Mouse (Mus musculus) spleen, adult 18-20 months (tissue): ENCODE data around the gene 2900011O08Rik.
"Not testable (repeated sequence)": the region's sequence is repeated elsewhere in the genome, so short reads cannot be mapped to it uniquely, and the experiment has no call there.

Source experiments
- DNase-seq, 2 experiments: peaks; one replicate each; pipeline ENCODE4 v3.0.0; 2022; ENCODE audit warnings: mixed read lengths in 2 of 2

The 2900011O08Rik gene

GRCm38 (mm10) chr16:13986574-13987478 is at the start of gene 2900011O08Rik, which contains the start of gene Ifitm7:
TSS of gene 2900011O08Rik (plus strand) at chr16:13986604.
TSS of gene Ifitm7 (minus strand) at chr16:13986888.
- no peak for DNase-seq

GRCm38 (mm10) chr16:13940139-13940846 is 46.1 kb upstream of the 2900011O08Rik start:
- no peak for DNase-seq

DNA sequence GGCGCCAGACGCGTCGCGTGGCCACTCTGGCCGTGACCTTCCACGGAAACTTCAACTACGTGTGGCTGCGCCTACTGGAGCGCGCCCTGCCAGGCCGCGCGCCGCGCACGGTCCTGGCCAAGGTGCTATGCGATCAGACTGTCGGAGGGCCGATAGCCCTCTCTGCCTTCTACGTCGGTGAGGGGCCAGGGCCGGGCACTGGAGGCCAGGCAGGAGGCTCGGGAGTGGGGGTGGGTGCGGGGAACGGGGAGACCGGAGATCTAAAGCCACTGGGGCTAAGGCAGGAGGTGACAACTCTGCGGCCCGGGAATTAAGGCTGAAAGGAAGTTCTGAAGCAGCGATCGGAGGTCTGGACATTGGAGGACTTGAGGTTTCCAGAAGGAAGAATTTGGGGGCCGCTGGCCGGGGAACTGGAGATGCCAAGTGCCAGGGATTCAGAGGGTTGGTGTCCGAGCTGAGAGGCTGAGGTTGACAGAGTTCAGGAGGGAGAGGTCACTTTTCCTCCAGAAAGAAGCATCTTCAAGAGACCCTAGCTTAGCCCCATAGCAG is 45.5 kb upstream of the 2900011O08Rik start:
- no peak for DNase-seq

- DNase-seq: no peak
Measured at GRCm38 (mm10) chr16:13944178-13944577, 42.2 kb upstream of the 2900011O08Rik start.

- no peak for DNase-seq
Measured at GRCm38 (mm10) chr16:13944752-13945151, 41.7 kb upstream of the 2900011O08Rik start.

DNA sequence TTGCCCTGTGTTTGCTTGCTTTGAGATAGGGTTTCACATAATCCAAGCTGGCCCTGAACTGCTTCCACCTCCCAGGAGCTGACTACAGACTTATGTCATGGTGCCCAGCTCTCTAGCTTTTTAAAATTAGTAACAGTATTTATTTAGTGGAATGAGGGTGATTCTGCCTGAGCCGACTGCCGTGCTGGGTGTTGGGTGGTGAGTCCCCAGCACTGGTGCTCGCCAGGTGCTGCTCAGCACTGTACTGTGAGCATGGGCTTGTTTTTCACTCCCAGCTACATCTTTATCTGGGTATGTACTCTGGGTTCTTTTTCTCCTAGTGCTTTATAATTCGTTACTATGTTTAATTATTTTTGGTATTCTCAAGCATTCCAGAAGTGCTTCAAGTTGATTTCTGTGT is 41.3 kb upstream of the 2900011O08Rik start:
- no peak for DNase-seq

DNA sequence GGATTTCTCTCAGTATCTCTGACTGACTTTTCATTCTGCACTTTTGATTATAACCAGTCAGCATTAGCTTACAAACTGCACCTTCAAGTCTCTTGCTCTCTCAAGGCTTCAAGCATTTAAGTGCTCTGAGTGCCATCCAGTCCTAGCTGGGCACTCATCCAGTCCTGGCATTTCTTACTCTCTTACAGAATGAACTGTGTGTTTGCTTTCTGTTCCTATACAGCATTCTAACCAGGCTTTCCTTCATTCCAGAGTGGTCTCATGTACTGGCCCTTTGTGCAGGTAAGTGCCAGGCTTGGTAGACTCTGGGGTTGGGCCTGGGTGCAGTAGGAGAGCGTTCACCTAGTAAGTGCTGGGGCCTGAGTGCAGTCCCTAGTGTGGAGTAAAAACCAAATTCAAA is 40.1 kb upstream of the 2900011O08Rik start:
- no peak for DNase-seq

DNA sequence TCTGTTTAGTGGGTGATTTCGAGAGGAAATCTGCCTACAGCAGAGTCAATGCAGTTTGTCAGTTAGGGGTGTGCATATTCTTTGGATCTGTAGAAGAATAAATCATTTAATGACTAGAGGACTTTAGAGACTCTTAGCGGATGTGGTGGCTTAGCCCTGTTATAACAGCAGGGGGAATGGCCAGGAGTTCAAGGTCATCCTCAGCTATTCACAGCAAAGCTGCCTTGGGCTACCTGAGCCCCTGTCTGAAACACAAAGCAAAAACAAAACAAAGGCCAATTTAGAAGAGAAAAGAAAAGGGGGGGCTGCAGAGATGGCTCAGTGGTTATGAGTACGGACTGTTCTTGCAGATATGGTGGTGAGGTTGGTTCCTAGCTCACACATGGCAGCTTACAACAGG is 35.2 kb upstream of the 2900011O08Rik start:
- no peak for DNase-seq

DNA sequence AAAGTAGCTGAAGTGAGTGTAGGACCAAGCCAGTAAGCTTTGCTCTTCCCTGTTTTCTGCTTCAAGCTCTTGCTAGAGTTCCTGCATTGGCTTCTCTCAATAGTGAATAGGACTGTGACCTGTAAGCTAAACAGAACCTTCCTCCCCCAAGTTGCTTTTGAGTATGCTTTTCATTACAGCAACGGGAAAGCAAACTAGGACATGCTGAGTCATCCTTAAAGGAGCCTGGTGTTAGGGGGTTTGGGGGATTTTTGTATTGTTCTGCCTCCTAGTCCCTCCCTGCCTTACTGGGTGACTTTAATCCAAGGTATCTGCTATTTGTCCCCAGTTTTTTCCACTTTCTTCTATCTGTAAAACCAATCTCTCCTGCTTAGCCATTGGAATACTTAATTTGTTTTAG is 24.4 kb upstream of the 2900011O08Rik start:
- no peak for DNase-seq

GRCm38 (mm10) chr16:13969096-13969495 is 17.3 kb upstream of the 2900011O08Rik start:
- no peak for DNase-seq

- DNase-seq: no peak
Measured at GRCm38 (mm10) chr16:13972051-13972450, 14.4 kb upstream of the 2900011O08Rik start.

DNA sequence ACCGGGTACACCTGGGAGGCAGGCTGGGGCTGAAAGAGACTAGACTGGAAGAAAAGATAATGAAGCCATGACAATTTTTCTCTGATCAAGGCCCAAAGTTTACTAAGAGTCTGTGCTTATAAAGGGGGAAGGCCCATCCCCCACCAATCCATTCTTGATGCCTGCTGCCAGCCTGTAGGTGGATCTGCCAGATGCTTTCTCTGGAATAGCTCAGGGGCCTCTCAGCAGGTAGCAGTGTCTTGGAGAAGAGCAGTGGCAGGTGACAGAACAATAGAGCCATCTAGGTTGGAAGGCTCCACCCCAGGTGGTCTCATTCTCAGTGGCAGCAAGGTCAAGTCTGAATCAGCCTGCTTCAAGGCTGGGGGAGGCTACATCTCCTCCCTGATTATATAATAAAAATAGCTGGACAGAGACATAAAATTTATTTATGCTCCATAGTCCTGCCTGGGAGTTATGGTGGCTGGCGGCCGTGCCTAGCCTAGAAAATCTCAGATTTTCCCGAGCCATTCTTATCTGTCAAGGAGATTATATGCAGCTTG is 10.0 kb upstream of the 2900011O08Rik start:
- not testable (repeated sequence) for DNase-seq

DNA sequence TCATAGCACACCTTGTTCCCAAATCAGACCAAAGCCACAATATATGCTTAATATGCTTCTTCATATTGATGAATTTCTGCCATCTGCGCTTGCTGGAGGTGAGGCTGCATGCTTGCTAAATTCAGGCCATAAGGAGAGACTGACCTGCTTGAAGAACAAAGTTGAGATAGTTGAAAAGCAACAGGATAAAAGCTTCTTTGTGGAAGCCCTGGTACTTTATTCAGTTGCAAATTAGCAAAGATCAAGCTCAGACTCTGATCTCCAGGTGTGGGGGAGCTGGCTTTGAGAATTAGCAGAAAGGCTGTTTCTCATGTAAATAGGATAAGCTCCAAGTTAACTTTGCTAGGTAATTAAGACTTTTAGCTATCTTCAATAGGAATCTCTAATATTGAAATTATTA is 9.4 kb upstream of the 2900011O08Rik start:
- not testable (repeated sequence) for DNase-seq

DNA sequence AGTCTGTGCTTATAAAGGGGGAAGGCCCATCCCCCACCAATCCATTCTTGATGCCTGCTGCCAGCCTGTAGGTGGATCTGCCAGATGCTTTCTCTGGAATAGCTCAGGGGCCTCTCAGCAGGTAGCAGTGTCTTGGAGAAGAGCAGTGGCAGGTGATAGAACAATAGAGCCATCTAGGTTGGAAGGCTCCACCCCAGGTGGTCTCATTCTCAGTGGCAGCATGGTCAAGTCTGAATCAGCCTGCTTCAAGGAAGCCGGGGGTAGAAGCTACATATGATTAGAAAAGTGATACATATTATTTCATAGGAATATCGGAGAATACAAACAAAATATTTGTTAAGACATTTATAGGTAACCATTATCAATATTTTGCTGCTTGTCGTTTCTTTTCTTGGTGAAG is 4.7 kb upstream of the 2900011O08Rik start:
- DNase-seq: not testable (repeated sequence)

DNA sequence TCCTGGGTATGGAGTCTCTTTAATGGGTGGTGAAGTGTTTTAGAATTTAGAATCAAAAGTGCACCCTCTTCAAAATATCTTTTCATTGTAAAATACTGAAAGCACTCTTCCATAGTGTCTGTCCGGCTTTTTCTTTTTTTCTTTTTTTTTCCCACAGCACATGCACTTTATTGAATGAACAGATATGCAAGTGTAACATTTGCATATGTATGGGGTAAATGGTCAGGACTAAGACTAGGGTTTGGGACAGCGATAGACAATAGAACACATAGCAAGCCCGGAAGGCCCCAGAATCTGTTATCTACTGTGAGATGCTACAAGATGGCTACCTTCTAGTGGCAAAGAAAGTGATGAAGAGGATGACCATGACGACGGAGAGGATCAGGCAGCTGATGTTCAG is 3.2 kb upstream of the 2900011O08Rik start:
- DNase-seq: no peak

GRCm38 (mm10) chr16:13986197-13986573 is 219 bp upstream of the 2900011O08Rik start:
- no peak for DNase-seq

- DNase-seq: no peak
Measured at GRCm38 (mm10) chr16:13992518-13993248, 6.3 kb downstream of the 2900011O08Rik start.

- no peak for DNase-seq
Measured at GRCm38 (mm10) chr16:13994076-13994475, 7.7 kb downstream of the 2900011O08Rik start.

DNA sequence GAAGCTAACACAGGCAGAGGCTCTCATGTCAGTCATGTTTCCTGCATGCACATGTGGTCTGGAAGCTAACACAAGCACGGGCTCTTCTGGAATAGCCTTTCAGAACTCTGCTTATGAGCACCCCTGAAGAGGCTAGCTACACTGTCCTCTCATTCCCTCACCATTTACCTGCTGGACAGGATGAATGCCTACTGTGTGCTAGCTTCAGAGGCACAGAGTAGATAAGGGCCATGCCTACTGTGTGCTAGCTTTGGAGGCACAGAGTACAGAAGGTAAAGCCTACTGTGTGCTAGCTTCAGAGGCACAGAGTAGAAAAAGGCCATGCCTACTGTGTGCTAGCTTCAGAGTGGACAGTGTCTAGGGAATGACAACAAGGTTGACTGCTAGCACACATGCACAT is 8.1 kb downstream of the 2900011O08Rik start:
- no peak for DNase-seq

- no peak for DNase-seq
Measured at GRCm38 (mm10) chr16:14003386-14004130, 17.2 kb downstream of the 2900011O08Rik start.

GRCm38 (mm10) chr16:14004170-14004569 is 17.8 kb downstream of the 2900011O08Rik start:
- no peak for DNase-seq

DNA sequence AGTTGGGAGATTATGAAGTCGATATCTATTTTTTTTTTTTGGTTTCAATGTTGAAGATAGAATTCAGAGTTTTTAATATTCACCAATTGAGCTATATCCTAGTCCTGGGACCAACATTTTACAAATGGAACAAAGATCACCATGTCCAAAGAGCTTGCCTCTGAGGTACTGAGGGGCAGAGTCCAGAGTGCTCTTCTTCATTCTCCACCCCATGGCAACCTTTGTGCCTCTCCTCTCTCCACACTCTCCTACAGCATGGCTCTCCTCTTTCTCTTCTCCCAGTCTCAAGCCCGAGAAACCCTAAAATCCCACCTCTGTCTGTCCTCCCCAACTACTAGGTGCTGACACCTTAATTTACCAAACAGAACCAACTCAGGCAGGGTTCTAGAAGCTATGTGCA is 18.3 kb downstream of the 2900011O08Rik start:
- no peak for DNase-seq
